Mouse (Mus musculus) G1E-ER4 (cell line): ENCODE measurements around the gene A830031A19Rik. TPM values are rescaled to one million over a fixed set of nuclear protein-coding genes. Genes with fewer than 3 reads are reported as not detected.

Experiments used
- GATA1 ChIP-seq: IDR thresholded peaks from one replicate; pipeline ENCODE4 v1.8.0; 2012; ENCODE audit warnings: low read length, inconsistent platforms
- polyA plus RNA-seq: library from polyadenylated mRNA; stranded (reverse); fragments of >175 nt; gene quantifications from 2 replicates; pipeline ENCODE4 v1.2.3, GENCODE M21; 2012

Gene A830031A19Rik
- polyA plus RNA-seq, 1 experiment: not detected

DNA sequence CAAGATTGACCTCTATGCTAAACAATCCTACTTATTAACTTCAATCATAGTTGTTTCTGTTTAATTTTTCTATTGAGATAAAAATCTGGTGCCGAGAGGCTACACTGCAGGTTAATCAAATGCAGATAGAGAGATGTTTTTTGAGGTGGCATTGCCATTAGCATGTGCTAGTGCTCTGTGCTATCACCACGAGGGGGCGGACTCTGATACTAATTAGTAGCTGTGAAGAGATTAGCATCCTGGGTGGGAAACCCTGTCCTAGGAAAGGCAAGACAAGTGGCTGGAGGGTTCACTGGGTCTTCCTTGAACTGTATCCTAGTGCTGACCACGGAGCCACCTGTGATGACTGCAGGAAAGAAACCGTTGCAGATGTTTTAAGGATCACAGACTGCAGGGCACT is 66.6 kb downstream of the A830031A19Rik start:
- TF ChIP-seq GATA1: no peak

DNA sequence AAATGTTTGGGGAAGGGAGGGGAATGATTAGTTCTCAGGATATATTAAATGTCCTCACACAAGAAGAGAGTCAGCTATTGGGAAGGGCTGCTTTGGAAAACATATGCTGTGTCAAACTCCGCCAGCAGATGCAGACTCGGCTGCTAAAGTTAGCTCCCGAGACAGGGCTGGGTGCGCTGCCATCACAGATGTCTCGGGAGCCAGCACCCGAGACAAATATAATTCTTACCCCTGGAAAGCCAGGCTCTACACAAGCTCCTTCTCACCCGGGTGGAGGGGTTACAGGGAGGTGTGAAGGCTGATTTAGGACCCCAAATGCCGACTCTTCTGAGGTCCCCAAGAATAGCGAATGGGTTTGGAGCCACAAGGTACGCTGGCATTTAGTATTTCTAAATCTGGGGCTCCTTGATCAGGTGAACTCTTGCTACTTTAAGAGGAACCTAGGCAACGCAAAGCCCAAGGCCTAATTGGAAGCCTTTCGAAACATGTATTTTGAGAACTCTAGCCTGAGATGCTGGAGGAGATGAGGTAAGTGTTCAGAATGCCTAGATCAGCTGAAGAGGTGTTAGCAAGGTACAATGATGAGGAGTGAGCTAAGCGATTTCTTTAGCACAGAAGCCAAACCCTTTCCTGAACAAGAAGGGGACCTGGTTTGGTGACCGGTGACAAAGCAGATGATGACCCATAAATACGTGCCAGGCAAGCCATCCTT is 69.3 kb downstream of the A830031A19Rik start:
- no peak for TF ChIP-seq GATA1

DNA sequence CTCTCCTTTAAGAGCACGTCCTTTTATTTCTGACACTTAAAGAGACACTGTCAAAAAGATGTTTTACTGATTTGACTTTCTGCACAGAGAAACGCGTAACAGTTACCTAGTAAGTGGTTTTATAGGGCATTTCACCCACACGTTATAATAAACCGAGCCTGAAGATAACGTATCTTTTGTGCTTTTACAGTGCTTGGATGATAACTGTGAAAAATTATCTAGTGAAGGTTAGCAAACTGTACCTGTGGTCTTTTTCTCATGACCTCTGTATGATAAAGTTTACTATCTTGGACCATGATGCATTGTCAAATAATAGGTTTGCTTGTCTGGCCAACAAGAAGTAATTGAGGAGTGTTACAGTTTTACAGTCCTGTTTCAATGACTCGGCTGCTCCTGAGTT is 74.2 kb downstream of the A830031A19Rik start:
- TF ChIP-seq GATA1: no peak

Other genes with a start within 250 kb of the A830031A19Rik start
- gene Papolg, start 179.8 kb downstream of the A830031A19Rik start, polyA plus RNA-seq: 0.51 and 0.55 TPM in 2 replicates
- 112 and 115 TPM in 2 replicates for gene Bcl11a, start 3.0 kb upstream of the A830031A19Rik start, polyA plus RNA-seq